Mouse (Mus musculus) c-Kit-negative CD71-positive TER-119-positive erythroid progenitor cells, embryonic 14.5 days (primary cell): ENCODE data around the gene Dbndd2.

Experiments used
- DNase-seq: peaks from one replicate; pipeline ENCODE4 v3.0.0-alpha.2; 2013; ENCODE audit warnings: low read depth, low spot score

Dbndd2 gene

GRCm38 (mm10) chr2:164485681-164486257 is at the start of gene Dbndd2:
Gene Dbndd2, plus strand, starts transcription at chr2:164486106.
- DNase-seq: no peak

DNA sequence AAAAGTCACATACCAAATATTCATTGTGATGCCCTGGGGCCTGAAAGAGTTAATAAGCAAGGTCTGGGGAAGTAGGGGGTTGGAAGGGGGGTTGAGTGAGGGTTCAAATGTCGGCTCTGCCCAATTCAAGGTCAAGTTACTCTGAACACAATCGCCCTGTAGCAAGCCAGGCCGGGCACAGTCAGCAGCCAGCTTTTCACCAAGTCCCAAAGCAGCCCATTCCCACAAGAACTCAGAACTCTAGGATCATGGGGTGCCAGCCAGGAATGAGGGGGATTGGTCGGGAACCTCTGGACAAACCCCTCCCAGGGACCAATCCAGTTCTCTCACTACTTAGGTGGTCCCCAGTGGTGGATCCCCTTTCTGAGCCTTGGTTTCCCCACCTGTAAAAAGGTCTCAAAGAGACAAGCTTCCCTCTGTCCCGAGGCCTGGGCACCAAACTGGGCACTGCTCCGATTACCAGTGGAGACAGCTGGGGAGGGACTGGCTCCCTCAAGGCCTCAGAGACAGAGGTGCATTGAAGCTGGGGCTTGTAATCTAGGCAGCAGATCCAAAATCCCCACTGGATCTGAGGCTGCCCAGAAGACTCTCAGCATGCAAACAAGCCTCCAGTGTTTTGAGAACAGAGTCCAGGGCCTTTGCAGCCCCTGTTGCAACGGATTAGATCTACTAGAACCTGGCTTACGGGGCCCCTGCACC is 49.5 kb upstream of the Dbndd2 start:
- DNase-seq: no peak

GRCm38 (mm10) chr2:164436961-164437360 is 48.9 kb upstream of the Dbndd2 start:
- no peak for DNase-seq

- DNase-seq: no peak
Observed at GRCm38 (mm10) chr2:164437710-164438109, 48.2 kb upstream of the Dbndd2 start.

DNA sequence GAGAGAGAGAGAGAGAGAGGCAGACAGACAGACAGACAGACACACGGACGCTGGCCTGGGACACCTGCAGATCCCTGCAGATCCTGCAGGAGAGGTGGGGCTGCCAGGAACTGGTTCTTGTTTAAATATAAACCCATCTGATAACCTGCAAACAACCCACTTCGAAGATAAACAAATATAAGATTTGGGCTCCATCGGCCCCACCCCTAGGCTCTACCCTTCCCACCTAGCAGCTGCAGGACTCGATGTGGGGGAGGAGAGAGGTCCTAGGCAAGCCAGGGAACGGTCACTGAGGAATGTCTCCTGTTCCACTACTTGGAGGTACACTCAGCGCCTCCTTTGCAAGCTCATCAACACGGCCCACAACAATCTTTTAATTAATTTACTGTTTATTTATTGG is 47.6 kb upstream of the Dbndd2 start:
- DNase-seq: no peak

DNA sequence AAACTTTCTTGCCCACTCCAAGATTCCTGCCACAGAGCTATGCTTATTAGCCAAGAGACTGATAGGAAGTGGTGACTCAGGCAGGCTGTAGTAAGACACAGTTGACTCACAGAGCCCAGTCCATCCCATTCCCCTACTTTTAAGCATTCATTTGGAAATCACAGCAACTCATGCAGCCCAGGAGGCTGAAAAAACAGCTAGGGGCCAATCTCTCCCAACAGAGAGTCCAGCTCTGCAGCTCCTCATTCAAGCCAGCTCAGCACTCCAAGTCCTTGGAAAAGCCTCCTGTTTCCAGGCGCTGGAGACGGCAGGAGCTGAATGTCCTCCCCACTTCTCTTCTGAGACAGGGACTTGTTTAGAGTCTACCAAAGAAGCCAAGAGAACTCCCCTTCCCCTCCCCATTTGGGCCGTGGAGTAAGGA is 46.9 kb upstream of the Dbndd2 start:
- no peak for DNase-seq

DNA sequence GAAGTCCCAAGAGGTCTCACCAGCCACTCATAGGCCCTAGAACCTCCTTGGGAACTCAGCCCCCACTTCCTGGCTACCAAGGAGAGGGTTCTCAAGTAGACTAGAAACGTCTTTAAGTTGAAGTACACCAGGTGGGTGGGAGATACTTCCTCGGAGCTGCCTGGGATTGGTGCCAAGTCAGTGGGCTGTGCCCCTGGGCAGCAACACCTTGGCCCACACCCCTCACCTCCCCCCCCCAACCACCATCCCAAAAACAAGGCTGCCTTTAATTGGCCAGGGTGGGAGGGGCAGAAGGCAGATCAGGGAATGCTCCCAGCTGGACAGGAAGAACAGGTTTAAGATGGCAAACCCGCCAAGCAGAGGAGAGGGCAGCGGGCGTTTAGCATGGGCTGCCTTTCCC is 45.6 kb upstream of the Dbndd2 start:
- DNase-seq: no peak

DNA sequence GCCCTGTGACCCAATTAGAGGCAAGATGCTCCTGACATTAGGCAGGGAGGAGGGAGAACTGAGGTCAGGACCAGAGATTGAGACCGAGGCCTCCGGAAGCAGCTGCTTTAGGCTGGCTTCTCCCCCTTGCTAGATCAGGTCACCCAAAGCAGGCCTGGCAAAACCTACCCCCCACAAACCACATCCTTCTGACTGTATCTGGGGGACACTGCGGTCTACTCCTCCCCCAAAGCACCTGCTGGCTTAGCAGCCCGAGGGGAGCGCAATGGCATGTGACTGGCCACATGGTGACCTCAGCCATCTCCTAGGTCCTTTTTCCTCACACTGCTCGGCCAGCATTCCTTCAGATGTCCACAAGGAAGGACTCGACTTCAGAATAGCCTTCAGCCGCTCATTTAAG is 44.8 kb upstream of the Dbndd2 start:
- DNase-seq: no peak

- DNase-seq: no peak
Observed at GRCm38 (mm10) chr2:164441731-164442130, 44.2 kb upstream of the Dbndd2 start.

DNA sequence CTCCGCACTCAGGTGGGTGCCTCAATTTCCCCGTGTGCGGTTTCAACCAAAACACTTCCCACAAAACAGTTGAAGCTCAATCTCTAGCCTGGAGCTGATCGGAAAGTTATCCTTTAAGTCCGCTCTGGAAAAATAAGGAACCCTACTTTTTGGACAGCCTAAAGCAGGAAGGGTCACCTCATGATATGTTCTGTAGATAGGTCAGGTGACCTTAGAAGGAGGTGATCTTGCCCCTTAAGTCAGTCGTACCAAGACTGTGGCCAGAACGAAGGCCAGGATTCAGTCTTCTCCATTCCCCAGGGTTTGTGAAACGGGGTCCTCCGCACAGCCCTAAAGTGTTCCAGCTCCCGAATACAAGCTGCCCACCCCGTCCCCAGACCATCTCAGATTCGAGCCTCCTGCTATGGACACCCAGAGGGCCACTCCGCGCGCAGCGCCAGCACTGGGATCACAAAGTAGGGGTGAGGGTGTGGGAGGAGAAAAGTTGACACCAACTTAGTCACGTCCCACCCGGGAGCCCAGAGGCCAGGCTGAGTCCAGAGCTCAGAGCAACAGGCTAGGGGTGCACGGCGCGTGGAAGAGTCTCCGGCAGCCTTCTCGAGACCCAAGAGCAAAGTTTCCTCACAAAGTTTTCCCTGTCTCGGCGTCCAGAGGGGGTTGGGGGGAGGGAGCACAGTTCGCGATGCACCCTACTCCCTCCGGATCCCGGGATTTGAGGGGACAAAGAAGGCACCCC is 43.4 kb upstream of the Dbndd2 start:
- no peak for DNase-seq

GRCm38 (mm10) chr2:164443051-164443437 is 42.9 kb upstream of the Dbndd2 start:
- DNase-seq: no peak

GRCm38 (mm10) chr2:164443460-164444000 is 42.4 kb upstream of the Dbndd2 start, which contains the start of gene Sdc4:
Gene Sdc4, minus strand, starts transcription at chr2:164443887.
- DNase-seq: no peak

DNA sequence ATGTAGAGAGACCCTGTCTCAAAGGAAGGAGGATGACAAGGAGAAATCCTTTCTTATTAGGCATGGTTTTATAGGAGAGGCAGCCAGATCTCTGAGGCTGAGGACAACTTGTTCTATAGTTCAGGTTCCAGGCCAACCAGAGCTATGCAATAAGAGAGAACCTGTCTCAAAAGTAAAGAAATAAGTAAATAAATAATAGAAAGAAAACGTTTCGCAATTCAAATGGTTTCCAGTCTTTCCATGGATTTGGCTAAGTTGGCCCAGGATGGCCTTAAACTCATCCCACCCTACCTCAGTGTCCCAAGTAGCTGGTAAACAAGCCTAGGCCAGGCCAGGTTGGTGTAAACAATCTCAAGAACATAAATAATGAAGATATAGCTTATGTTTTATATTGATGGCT is 41.2 kb upstream of the Dbndd2 start:
- no peak for DNase-seq

DNA sequence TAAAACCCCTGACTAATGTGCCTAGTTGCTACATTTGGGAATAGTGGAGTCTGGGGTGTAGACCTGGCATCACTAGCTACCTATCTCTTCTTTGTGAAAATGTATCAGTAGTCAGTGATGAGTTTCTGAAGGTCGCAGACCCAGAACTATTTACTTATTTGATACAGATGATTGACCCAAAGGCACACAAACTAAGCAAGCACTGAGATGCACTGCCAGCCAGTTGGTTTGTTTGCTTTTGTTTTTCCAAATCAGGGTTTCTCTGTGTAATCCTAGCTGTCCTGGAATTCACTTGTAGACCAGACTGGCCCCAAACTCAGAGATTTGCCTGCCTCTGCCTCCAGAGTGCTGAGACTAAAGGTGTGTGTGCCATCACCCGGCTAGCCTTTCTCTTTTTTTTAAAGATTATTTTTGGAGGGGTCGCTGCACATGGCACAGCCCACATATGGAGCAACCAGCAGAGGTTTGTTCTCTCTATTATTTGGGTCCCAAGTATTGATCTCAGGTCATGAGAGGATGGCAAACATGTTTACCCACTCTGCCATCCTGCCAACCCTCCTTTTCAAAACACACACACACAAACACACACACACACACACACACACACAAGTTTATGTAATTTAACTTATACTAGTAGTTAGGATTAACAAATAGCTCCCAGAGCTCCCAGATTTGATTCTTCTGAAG is 40.4 kb upstream of the Dbndd2 start:
- DNase-seq: no peak

GRCm38 (mm10) chr2:164446086-164446469 is 39.8 kb upstream of the Dbndd2 start:
- no peak for DNase-seq

GRCm38 (mm10) chr2:164448140-164448539 is 37.8 kb upstream of the Dbndd2 start:
- no peak for DNase-seq

DNA sequence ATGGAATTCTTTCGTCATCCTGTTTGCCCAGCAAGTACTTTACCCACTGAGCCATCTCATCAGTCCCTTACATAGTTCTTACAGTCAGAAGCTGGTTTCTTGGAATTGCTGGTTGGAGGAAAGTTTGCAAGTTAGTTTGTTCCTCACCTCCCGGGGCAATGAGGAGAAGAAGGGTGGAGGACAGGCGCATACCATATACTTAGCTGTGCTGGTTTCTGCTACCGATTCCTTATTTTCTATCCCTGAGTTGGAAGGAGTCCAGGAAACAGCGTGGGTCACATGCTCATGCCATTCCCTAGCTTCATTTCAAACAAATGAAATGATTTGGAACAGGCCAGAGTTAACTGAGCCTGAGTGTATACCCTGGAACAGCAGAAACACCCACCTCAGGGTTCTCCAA is 37.0 kb upstream of the Dbndd2 start:
- DNase-seq: no peak

GRCm38 (mm10) chr2:164449341-164450042 is 36.4 kb upstream of the Dbndd2 start:
- no peak for DNase-seq

DNA sequence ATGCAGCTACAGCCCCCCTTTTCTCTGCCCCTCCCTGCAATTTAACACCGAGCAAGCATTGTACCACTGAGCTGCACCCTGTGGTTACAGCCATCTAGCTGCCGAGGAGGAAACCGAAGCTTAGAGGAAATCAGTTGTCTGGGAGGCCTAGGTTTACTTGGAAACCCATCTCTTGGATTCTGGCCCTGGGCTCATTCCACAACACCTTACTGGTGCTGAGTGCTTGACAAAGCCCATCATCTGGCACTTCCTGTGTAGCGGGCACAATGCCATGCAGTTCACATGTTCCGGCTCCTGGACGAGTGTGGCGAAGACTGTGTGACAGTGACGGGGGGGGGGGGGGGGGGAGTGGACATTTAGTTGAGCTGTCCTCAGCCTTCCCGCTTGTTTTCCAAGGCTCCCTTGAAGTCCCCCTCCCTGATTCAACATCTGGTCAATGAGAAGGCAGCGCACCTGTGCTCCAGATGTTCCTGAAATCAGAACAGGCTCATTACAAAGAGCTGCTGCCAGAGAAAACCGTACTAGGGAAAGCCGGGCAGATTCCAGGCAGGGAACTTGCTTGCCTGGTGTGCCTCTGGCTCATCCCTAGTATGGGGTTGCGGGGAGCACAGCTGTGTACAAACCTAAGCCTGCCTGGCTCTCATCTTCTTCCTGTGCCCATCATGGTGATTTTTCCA is 33.8 kb upstream of the Dbndd2 start:
- DNase-seq: no peak

DNA sequence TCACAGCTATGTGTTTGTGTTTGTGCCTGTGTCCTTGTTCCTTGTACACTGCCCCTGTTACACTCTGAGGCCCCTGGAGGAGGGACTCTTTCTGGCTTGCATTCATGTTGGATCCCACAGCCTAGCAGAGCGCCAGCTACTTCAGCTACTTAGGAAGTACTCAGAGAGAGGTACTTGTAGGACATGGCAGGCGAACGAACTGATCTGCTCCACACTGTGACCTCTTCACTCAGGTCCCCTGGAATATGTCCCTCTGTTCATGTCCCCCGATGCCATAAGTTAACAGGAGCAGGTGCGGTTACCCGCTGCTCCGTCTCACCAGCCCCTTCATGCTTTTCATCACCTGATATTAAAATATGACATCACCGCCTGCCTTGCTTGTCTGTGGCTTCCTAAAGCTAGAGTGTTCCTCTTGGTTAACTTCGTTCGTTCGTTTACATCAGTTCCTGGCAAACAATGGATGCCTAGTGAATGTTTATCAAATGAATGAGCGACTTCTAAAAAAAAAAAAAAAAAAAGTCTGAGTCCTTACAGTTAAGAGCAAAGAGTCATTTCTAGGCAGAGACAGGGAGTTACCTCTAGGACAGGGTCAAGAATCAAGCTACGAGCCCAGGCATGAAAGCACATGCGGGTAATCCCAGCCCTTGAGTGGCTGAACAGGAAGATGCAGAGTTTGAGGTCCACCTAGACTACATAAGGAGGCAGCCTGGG is 32.7 kb upstream of the Dbndd2 start:
- no peak for DNase-seq
